Mouse (Mus musculus) lung, adult 18-20 months (tissue): ENCODE measurements around the gene Dexi.
A peak's percentile ranks its signal among the peaks of the same experiment; 100 is the strongest.

ENCODE experiments used
- DNase-seq, 2 experiments: peaks; one replicate each; pipeline ENCODE4 v3.0.0; 2022; ENCODE audit warnings: mixed read lengths in 2 of 2

The Dexi gene

DNA sequence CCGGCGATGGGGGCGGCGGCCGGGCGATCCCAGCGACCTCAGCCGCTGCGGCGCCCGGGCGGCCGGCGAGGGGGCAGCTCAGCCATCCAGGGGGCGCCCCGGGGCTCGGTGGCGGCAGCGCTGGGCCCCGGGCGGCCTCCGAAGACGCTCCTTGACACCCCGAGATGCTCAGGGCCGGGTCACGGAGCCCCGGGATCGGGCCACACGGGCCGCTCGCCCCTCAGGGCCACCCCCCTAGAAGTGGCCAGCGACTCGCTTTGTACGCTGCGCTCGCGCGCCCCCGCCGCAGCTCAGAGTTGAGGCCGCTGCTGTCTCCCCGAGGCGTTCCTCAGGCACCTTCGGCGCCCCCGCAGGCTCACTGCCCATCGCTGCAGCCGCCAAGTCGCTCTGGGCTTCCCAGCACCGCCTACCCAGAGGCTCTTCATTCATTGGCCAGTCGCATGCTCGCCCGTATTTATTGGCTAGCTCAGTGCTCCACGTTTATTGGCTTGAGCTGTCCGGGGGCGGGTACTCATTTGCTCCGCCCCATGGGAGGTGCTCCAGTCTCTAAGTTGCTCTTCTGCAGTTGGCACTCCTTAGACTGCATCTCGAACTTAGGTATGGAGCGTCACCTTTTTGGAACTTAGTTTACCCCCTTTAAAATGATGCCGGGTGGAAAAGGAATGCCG, at the start of gene Dexi:
Gene Dexi (minus strand): TSS at position 357 of the 668 bp plus-strand sequence.
- peak; percentile 97 to 98 for DNase-seq

DNA sequence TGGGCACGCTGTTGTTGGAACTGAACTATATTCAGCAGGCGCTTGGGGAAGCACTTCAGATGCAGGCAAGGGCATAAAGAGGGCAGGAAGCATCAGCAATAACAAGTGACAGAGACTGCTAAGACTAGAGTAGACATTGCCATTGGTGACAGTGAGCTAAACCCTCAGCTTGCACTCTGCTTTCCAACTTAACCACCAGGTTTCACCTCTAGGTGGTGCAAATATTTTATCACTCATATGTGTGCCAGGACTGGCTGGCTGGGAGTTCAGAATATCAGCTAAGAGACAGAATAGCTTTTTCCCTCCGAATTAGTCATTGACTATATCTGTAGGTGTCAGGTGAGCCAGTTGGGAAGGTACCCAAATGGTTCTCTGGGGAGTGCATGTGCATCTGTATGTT, 43.7 kb upstream of the Dexi start:
- DNase-seq, result no peak

DNA sequence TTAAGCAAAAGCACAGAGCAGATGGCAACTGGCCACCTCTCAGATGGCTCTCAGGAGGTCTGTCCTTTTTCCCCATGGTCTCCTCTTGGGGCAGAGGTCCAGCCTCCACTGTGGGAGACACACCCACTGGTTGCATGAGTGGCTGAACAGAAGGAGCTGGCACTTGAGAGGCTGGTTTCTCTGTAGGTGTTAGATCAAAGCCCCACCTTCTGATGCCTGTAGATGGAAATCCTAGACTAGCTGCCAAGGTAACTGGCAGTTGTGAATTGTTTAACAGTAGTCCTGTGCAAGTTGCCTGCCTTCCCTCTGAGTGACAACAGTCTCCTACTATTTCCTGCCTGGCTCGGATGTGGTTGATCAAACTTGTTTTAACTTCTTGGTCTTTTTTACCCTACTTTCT, 42.3 kb upstream of the Dexi start:
- DNase-seq, result peak; percentile 38 to 56

DNA sequence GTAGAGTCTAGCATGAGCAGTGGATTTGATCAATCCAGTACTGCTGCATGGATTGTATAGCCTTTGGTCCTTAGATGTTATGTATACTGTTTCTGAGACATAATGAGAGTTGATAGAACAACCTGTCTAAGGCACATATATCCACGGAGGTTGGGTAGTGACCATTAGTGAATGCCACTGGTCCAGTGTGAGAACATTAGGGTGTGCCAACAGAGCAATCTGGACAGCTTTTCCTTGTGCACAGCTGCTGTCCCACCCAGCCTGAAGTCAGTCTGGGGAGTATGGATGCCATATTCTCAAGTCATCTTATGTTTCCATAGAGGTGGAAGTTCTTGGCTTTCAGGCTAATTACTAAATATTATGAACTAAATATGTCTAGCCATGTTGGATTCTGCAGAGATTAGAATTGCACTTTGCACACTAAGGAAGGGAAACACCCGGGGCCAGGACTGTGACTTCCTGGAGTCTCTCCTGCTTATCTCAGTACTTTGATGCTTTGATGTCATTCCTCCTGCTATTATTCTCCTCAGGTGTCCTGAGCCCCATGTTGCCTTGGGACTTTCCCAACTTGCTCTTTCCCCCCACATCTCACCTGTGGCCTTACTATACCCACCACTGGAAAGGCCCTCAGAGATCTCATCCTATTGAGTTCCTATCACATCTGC, 38.5 kb upstream of the Dexi start:
- no peak for DNase-seq

DNA sequence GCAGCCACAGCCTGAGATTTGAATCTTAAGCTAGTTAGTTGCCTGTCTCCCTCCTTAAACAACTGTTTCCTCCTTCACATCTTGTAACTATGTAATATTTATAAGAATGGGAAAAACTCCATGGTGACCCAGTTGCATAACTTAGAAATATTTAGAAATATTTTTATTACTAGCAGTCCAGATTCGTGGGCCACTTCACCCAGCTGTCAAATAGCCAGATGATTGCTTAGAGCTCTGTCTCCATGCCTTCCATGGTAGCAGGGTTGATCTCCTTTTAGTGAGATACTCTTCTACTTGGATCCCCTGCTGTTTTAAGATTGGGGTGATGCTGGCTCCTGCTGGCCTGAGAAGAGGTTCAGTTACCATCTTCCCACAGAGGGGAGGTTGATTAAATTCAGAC, 35.5 kb upstream of the Dexi start:
- peak in 1 of 2 experiments; percentile 18 for DNase-seq

DNA sequence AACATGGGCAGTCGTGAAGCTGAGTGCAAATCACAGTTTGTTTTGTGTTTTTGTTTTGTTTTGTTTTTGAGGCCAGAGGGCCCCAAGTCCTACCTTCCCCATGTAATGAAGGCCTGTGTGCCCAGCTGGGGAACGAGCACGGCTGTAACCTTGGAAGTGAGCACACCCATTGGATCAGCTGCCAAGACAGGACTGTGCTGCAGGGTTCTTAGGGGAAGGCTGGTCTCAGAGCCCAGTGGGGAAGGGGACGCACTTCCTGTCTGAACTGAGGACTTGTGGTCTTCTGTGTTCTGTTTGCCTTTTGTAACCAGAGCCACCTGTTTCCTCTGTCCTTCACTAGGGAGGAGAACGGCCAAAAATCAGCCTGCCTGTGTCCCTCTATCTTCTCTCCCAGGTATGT, 34.7 kb upstream of the Dexi start:
- DNase-seq, result no peak

DNA sequence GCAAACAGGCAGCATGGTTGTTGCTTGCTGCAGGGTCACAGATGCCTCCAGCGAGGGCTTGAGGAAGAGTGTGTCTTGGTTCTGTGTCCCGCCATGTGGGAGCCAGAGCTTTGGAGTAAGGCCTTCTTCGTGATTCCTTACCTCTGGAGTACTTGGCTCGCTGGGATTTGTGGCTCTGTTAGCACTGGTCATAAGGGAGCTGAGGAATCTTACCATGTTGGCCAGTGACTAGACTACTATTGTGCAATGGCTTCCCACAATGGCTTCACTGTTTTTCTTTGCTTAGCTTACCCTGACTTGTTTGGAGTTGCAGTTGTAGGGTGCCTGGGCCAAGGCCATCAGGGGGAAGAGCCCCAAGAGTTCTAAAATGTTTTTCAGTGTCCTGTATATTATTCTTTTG, 33.1 kb upstream of the Dexi start:
- peak in 1 of 2 experiments; percentile 15 for DNase-seq

DNA sequence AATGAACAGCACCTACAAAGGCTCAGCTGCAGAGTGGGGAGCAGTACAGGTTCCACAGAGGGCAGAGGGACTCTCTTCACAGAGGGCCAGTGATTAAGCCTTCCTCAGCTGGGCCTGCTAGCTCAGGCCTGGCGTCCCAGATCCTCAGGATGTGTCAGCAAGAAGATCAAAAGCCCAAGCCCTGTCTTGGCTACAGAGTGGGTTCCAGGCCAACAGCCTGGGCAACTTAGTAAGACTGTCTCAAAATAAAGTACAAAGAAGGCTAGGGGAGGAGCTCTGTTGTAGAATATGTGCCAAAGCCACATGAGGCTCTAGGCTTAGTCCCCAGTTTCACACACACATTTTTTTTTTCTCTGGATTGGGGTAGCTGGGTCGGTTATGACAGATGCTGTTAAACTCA, 32.1 kb upstream of the Dexi start:
- no peak for DNase-seq

DNA sequence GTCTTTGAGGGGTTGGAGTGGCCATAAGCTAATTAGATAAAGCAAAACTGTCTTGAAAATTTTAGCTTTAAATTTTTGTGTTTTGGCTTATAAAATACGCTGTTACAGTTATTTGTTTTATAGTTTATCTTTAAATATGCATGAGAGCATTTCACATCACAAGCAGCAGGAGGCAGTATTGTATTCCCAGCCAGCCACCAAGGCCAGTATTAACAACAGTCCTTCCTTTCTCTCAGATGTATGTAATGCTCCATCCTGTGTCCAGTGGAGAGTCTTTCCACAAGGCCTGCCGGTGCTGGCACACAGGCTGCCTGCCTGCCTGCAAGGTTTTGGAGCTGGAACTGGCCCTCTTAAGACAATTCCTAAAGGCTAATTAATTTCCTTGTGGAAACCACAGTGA, 29.0 kb upstream of the Dexi start:
- DNase-seq, result no peak

DNA sequence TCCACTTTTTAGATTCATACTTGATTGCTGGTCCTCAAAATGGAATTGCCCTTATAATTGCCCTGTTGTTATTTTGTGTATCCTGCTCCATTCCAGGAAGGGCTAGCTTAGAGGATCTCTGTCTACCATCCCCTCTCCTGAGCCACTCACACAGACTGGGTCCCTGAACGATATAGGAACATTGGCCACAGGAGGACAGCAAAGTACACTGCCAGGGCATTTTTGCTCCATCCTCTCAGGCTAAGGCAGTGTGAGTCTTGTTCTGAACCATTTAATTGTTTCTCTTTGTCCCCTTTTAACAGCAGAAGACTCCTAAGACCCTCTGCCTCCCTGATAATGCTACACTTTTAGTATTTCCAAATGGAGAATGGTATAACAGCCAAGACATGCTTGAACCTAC, 27.9 kb upstream of the Dexi start:
- peak; percentile 22 to 40 for DNase-seq

DNA sequence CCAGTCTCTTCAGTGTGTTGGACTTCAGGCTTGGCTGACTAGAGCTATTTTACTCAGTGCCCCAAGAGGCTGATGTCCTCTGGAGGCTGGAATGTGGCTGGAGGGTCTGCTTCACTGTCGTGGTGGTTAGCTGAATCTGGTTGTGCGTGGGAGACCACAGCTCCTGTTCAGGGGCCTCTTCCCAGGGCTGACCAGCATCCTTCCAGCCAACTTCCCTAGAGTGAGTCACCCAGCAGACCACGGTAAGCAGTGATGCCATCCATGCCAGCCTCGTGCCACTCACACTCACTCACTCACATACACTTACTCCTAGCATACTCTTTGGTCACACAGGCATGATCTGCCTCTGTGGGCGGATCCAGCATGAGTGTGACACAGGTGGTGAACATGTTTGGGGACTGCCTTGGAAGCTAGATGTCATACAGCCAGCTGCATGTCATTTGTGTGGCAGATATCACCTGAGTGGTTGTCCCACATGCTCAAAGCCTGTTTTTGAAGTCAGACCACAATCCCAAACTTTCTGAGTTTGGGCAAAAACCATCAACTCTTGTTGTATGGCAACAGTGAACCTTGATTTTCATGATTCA, 27.0 kb upstream of the Dexi start:
- no peak for DNase-seq

DNA sequence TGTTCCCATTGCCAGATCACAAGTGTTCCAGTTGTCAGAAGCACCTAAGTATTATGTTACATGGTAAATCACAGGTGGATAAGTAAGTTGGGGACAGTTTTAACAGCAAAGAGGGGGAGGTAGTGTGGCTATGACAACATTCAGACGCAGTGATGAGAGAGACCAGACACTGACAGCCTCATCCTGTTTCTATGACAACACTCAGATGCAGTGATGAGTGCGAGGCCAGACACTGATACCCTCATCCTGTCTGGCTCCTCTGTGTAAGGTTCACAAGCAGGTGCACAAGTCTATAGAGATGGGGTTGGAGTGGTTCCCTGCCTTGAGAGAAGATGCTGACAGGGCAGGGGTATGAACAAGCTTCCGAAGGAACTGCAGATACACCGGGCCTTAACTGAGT, 24.3 kb upstream of the Dexi start:
- DNase-seq, result no peak

DNA sequence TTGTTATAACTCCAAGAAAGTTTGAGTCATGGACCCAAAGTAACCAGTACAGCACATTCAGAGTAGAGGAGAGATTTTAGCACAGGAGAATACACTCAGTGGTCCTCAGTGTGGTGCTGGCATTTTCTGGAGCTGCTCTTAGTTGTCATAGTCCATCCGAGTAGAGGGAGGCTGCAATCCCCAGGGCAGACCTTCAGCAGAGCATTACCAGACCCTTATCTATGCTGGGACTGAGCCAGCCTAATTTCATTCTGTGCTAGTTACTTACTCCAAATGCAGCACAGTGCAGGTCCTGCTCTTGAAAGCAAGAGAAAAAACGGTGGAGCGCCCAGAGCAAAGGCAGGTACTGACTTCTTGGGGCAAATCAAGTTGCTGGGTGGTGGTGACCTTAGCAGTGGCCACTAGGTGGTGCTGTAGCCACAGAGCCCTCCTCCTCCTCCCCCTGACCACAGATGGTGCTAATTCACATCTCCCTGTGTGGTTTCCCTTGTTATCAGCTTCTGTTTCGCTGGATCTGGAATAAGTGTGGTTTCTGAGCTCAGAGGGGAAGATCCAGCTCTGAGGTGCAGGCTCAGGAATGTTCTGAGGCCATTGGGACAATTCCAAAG, 22.5 kb upstream of the Dexi start:
- peak; percentile 61 to 65 for DNase-seq

DNA sequence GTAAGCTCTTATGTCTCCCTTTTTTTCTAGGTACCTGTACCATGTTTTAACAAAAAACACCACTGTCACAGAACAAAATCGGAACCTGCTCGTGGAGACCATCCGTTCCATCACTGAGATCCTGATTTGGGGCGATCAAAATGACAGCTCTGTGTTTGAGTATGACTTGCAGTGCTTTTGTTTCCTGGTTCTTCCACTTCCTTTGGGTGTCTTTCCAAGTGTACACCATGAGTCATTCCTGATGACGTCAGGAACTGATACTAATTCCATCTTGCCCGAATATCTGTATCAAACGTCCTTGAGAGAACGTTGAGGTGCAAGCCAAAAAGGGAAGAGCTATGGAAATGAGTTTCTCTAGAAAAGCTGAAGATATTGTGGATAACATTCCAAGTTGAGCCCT, 17.1 kb upstream of the Dexi start:
- DNase-seq, result no peak

DNA sequence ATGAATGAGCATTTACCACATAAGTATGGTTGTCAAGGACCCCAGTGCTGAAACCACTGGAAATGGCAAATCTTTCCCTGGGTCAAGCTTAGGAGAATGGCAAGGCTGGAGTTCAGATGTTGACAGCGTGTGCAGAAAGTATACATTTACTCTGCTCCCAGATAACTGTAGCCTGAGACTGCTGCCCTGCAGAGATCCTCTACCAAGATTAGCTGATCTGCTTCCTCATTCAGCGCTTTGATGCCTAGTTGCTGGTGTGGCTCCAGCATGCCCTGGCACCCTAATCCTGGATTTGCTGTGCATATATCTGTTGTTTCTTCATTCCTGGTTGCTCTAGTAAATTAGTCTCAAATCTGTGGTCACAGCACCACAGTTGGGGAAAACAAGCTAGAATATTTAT, 11.0 kb upstream of the Dexi start:
- DNase-seq, result no peak

DNA sequence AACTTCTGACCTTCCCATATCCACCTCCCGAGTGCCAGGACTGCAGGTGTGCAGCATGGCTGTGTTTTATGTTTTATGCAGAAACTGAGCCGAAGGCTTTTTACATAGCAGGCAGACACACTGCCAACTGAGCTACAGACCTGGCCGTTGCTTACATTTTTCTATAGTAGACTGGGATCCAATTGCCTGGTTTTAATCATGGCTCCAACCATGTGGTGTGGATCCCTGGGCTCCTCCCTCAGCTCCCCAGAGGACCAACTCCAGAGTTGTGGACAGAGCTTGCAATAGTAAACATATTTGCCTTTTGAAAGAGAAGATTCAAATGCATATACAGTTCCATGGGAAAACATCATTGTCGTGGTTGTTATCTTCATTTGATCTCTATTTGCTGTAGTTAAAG, 8.7 kb upstream of the Dexi start:
- no peak for DNase-seq

DNA sequence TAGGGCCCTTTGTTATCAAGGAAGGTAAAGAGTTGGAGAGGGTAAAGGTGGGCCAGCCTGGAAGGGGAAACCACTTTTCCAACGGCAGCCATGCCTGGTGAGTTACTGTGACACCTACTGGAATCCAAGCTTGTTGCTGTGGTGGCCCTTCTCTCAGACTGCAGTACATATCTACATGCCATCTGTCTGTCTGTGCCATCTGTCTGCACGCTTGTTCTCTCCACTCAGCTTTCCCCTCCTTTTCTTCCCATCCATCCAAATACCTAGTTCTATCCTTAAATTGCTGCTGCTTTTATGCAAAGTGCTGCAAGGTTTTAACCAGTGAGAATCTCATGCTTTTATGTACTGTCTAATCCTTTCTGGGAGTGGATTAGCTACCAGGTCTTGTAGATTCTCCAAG, 6.7 kb upstream of the Dexi start:
- no peak for DNase-seq

DNA sequence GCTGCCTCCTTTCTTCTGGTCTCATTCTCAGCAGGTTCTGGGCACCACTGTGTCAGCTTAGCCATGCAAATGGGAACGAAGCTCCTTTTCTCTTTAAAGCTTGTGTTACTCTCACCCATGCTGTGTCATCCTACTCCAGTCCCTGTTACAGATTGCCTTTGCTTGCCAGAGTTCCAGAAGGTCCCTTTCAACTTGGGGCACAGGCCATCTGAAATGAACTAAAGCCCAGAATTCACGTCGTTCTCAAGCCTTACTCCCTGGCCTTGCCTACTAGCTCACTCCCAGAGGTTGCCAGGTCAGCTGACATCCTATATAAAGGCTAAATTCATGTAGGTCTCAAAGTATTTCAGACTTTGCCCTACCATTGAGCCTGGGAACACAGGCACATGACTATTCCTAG, 6.1 kb upstream of the Dexi start:
- DNase-seq, result no peak

DNA sequence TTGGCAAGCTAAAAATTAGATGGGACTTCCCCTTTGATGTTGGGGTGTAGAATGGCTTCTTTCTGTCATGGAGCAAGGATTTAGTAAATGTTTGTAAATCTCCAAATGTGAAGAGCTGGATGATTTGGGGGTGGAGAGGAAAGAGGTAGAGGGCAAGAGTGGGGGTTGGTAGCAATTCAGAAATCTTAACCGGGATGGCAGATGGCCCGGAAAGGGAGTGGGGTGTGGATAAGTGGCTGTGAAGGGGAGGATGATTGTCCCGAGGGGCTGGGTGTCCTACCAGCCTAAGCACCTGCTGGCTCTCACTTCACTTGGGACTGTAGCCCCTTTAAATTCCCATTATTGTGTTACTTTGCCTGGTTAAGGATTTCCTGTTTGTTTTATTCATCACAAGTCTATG, 4.0 kb upstream of the Dexi start:
- DNase-seq, result no peak

DNA sequence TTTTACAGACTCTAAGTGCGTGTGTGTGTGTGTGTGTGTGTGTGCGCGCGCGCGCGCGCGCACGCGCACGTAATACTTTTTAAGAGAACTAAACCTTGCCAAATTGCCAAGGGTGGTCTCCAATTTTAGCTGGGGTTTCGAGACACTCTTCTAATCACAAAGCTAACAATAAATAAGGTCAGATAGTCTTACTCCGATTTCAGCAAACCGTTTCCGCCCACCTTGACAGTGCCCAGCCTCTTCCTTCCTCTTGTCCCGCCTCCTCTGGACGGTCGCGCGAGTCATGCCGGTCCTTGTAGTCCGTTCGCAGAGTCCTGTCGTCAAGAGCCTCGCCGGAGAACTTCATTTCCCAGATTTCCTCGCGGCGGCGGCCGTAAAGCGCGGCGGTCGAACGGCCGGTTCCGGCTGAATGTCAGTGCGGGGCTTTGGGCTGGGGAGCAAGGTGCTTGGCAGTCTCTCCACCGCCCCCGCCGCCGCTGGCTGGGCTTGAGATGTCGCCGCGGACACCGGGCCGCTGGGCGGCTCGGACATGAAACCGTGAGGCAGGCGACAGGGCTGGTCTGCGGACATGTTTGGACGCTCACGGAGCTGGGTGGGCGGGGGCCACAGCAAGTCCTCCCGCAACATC, 2.3 kb upstream of the Dexi start, which contains the start of gene Clec16a:
Gene Clec16a (plus strand): TSS at position 345 of the 628 bp plus-strand sequence.
- peak; percentile 97 to 98 for DNase-seq

DNA sequence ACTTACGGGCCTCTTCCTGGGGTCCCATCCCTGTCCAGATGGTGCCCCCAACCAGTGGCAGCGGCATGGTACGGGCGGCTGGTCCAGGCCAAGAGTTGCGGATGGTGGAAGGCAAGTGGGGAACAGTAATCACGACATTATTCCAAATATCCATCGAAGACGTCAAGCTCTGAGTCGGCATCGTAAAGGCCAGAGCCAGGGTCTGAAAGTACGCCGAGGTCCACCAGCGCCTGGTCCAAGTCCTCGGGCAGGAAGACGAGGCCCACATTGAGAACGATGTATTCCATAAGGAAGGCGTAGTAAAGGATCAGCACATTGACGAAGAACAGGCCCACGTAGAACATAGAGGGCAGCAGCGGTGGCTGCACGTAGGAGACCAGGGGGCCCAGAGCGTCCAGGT, 588 bp downstream of the Dexi start:
- DNase-seq, result peak in 1 of 2 experiments; percentile 18

DNA sequence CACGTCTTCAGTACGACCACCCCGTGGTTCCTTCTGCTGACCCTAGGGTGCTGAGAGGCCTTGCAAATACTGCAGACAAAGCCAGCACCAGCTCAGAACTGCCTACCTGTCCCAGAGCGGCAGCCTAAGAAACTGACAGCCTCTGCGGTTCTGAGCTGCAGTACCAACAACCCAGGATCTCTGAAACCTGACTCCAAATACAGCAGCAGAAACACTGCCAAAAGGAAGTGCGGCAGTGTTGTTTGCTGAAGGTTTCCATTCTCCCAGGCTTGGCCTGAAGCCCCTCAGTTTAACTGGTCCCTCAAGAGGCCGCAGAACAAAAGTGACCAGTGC, 1.3 kb downstream of the Dexi start:
- DNase-seq, result peak; percentile 30 to 52

DNA sequence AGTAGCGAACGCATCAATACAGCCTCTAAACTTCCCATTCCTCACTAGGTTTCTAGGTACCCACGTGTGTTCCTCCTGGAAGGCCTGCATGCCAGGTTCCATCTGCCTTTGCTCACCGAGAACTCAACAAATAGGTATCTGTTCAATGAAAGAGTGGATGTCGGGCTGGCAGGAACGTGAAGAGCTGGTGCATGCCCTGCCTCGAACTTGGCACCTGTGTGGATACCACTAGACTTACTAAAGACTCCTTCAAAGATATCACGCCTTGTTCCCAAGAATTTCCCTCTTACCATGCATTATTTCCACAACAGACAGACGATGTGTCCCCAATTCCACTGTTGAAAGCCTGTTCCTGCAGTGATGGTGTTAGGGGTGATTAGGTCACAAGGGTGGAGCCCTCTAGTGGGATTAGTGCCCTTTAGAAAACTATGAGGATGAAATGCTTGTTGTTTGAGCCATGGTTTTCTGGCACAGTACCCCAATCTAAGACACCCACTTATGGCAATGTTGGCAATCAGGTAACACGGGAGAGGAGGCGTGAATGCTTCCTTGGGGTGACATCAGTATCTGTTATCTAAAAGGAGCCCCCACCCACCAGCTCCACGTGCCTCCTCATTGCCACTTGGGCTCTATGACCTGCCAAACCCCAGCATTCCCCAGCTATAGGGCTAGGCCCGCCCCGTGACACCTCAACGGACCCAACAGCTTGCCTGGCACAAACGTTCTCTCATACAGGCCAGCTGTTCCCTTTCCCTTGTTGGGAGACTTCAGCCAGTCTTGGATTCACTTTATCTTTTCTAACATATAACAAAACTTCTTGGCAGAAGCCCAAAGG, 1.9 kb downstream of the Dexi start:
- no peak for DNase-seq
